8 mouse cellular contexts compared by ENCODE assay signal in genomic region chr5:113869132-113869531, GRCm38 (mm10). TPM values are rescaled to one million over a fixed set of nuclear protein-coding genes. Genes with fewer than 3 reads are reported as not detected.
DNase-seq lines count a peak whose midpoint lies in the region; ATAC-seq and TF ChIP-seq lines count a peak whose summit lies in the region.

No protein-coding gene starts in this region.

- H3K27ac ChIP-seq in liver, embryonic 11.5 days (ENCODE audit: low read depth, low read length), result no peak overlapping the region
- H3K27ac ChIP-seq in forebrain, embryonic 16.5 days (ENCODE audit: low read length), result peak overlapping the region; percentile 6; the same call in 1 of the 2 replicates
- no peak overlapping the region for H3K27ac ChIP-seq in limb, embryonic 14.5 days (replicated peaks; ENCODE audit: low read depth, low read length)
- H3K27ac ChIP-seq in neural tube, embryonic 13.5 days (replicated peaks), result peak overlapping the region; percentile 99

- peaks cover 3% of the 10 kb centered on the region for H3K36me3 ChIP-seq in liver, embryonic 11.5 days (ENCODE audit: control insufficient read depth, insufficient read depth, low read length)
- no peaks in the 10 kb centered on the region for H3K36me3 ChIP-seq in forebrain, embryonic 16.5 days (ENCODE audit: control insufficient read depth, insufficient read depth)
- H3K36me3 ChIP-seq in limb, embryonic 14.5 days (ENCODE audit: control insufficient read depth, insufficient read depth, low read length), result peaks cover 5% of the 10 kb centered on the region
- peaks cover 16% of the 10 kb centered on the region for H3K36me3 ChIP-seq in neural tube, embryonic 13.5 days

- H3K9ac ChIP-seq in liver, embryonic 11.5 days (ENCODE audit: low read depth, low read length), result no peak overlapping the region
- H3K9ac ChIP-seq in forebrain, embryonic 16.5 days (replicated peaks; ENCODE audit: low read depth, low read length), result no peak overlapping the region
- H3K9ac ChIP-seq in limb, embryonic 14.5 days (ENCODE audit: low read depth, low read length, severe bottlenecking), result no peak overlapping the region
- peak overlapping the region; percentile 53 for H3K9ac ChIP-seq in neural tube, embryonic 13.5 days

- no peaks in the 10 kb centered on the region for H3K27me3 ChIP-seq in liver, embryonic 11.5 days (replicated peaks; ENCODE audit: control insufficient read depth, insufficient read depth, low read length)
- H3K27me3 ChIP-seq in forebrain, embryonic 16.5 days (replicated peaks; ENCODE audit: control insufficient read depth, insufficient read depth, low read length), result no peaks in the 10 kb centered on the region
- H3K27me3 ChIP-seq in limb, embryonic 14.5 days (ENCODE audit: control insufficient read depth, insufficient read depth, low read length), result no peaks in the 10 kb centered on the region
- no peaks in the 10 kb centered on the region for H3K27me3 ChIP-seq in neural tube, embryonic 13.5 days

- peaks cover 56% of the 10 kb centered on the region for H3K4me1 ChIP-seq in liver, embryonic 11.5 days (replicated peaks; ENCODE audit: control insufficient read depth, insufficient read depth, low read length)
- peaks cover 56% of the 10 kb centered on the region for H3K4me1 ChIP-seq in forebrain, embryonic 16.5 days (replicated peaks; ENCODE audit: control insufficient read depth, insufficient read depth, low read length)
- H3K4me1 ChIP-seq in limb, embryonic 14.5 days (ENCODE audit: control insufficient read depth, insufficient read depth, low read length), result peaks cover 55% of the 10 kb centered on the region
- H3K4me1 ChIP-seq in neural tube, embryonic 13.5 days (replicated peaks), result peaks cover 73% of the 10 kb centered on the region

- DNase-seq in liver, result peak; percentile 40
- no peak for DNase-seq in liver, embryonic 11.5 days (ENCODE audit: low spot score)
- peak; percentile 88 for DNase-seq in heart, postnatal 4 days
- DNase-seq in limb, embryonic 14.5 days (ENCODE audit: low spot score), result peak; percentile 81
- no peak for DNase-seq in layer of hippocampus, postnatal 36 days

- no peak overlapping the region for H3K4me3 ChIP-seq in liver, embryonic 11.5 days (ENCODE audit: low read depth, low read length)
- no peak overlapping the region for H3K4me3 ChIP-seq in forebrain, embryonic 16.5 days (replicated peaks; ENCODE audit: low read length)
- no peak overlapping the region for H3K4me3 ChIP-seq in limb, embryonic 14.5 days (replicated peaks; ENCODE audit: low read length)
- H3K4me3 ChIP-seq in neural tube, embryonic 13.5 days, result no peak overlapping the region

- 77% methylated on average over 11 of the region's 11 CpGs for WGBS in liver, embryonic 11.5 days
- 30% methylated on average over 11 of the region's 11 CpGs for WGBS in forebrain, embryonic 16.5 days
- 31% methylated on average over 11 of the region's 11 CpGs for WGBS in limb, embryonic 14.5 days
- 9% methylated on average over 11 of the region's 11 CpGs for WGBS in neural tube, embryonic 13.5 days

- no peak overlapping the region for H3K4me2 ChIP-seq in liver, embryonic 11.5 days
- H3K4me2 ChIP-seq in forebrain, embryonic 16.5 days (ENCODE audit: low read length), result no peak overlapping the region
- no peak overlapping the region for H3K4me2 ChIP-seq in limb, embryonic 14.5 days (replicated peaks; ENCODE audit: low read depth, low read length, severe bottlenecking)
- H3K4me2 ChIP-seq in neural tube, embryonic 13.5 days, result peak overlapping the region; percentile 7; the same call in 1 of the 2 replicates

- no peak for TF ChIP-seq POLR2A in limb, embryonic 14.5 days (IDR thresholded peaks at IDR 0.05; ENCODE audit: borderline replicate concordance, extremely low read depth, insufficient read depth, insufficient read length)

- no peaks in the 10 kb centered on the region for H3K9me3 ChIP-seq in liver, embryonic 11.5 days (ENCODE audit: control insufficient read depth, low read length)
- no peaks in the 10 kb centered on the region for H3K9me3 ChIP-seq in forebrain, embryonic 16.5 days (ENCODE audit: control insufficient read depth, low read length)
- H3K9me3 ChIP-seq in limb, embryonic 14.5 days (ENCODE audit: control insufficient read depth, low read length), result no peaks in the 10 kb centered on the region
- H3K9me3 ChIP-seq in neural tube, embryonic 13.5 days, result no peaks in the 10 kb centered on the region

- ATAC-seq in liver, embryonic 11.5 days (replicated peaks; ENCODE audit: low FRiP score), result no peak
- no peak for ATAC-seq in forebrain, embryonic 16.5 days
- peak; percentile 56 for ATAC-seq in limb, embryonic 14.5 days (ENCODE audit: low FRiP score, low read depth)
- ATAC-seq in neural tube, embryonic 13.5 days (ENCODE audit: low read depth), result peak; percentile 38
- ATAC-seq in frontal cortex, adult (ENCODE audit: low TSS enrichment), result no peak

RNA-seq across cellular contexts. Expression of gene Selplg, which starts 36.7 kb away (rescaled TPM):
- 17.1 and 17.8 TPM in 2 replicates for polyA plus RNA-seq in liver, embryonic 11.5 days (2014; fragmentation: Nextera tagmentation; extraction: Ambion mirVana)
- polyA plus RNA-seq in forebrain, embryonic 16.5 days (2015; fragmentation: Nextera tagmentation; extraction: Ambion mirVana), result 1.8 and 2.0 TPM in 2 replicates
- total RNA-seq in heart, postnatal 4 days (2021), result 1 to 10 TPM; 1.3 to 2.1 TPM
- polyA plus RNA-seq in limb, embryonic 14.5 days (2012; rRNA removed), result 4.0 and 4.6 TPM in 2 replicates
- polyA plus RNA-seq in limb, embryonic 14.5 days (2014; fragmentation: Nextera tagmentation; extraction: Ambion mirVana), result 4.9 and 5.4 TPM in 2 replicates
- polyA plus RNA-seq in neural tube, embryonic 13.5 days (2015; fragmentation: Nextera tagmentation; extraction: Ambion mirVana), result 1.9 and 2.5 TPM in 2 replicates
- 10 to 100 TPM; 30.2 to 30.3 TPM for total RNA-seq in layer of hippocampus, postnatal 36 days (2021)

RNA-seq across cellular contexts. Expression of gene Coro1c, which starts 39.4 kb away (rescaled TPM):
- polyA plus RNA-seq in liver, embryonic 11.5 days (2014; fragmentation: Nextera tagmentation; extraction: Ambion mirVana), result 122 and 137 TPM in 2 replicates
- polyA plus RNA-seq in forebrain, embryonic 16.5 days (2015; fragmentation: Nextera tagmentation; extraction: Ambion mirVana), result 230 and 234 TPM in 2 replicates
- total RNA-seq in heart, postnatal 4 days (2021), result 100 to 1,000 TPM in 1 of 2 experiments, 10 to 100 TPM in 1; 92.4 to 108 TPM
- polyA plus RNA-seq in limb, embryonic 14.5 days (2012; rRNA removed), result 63.8 and 68.9 TPM in 2 replicates
- 92.4 and 96.9 TPM in 2 replicates for polyA plus RNA-seq in limb, embryonic 14.5 days (2014; fragmentation: Nextera tagmentation; extraction: Ambion mirVana)
- 183 and 200 TPM in 2 replicates for polyA plus RNA-seq in neural tube, embryonic 13.5 days (2015; fragmentation: Nextera tagmentation; extraction: Ambion mirVana)
- 10 to 100 TPM; 86.9 to 99.4 TPM for total RNA-seq in layer of hippocampus, postnatal 36 days (2021)

Comparison
In these comparisons a context has a peak if more than half of its experiments do, and no peak if none do; other contexts are left out.
1. DNase-seq: peak in liver (single experiment), heart, postnatal 4 days (single experiment) and limb, embryonic 14.5 days (single experiment); none in liver, embryonic 11.5 days (single experiment) and layer of hippocampus, postnatal 36 days (0 of 2).
2. ATAC-seq: peak in limb, embryonic 14.5 days (single experiment) and neural tube, embryonic 13.5 days (single experiment); none in liver, embryonic 11.5 days (single experiment), forebrain, embryonic 16.5 days (single experiment) and frontal cortex, adult (single experiment).
3. H3K27ac ChIP-seq: peak in forebrain, embryonic 16.5 days (single experiment) and neural tube, embryonic 13.5 days (single experiment); none in liver, embryonic 11.5 days (single experiment) and limb, embryonic 14.5 days (single experiment).